8 mouse cellular contexts compared by ENCODE assay signal in the genomic region with DNA sequence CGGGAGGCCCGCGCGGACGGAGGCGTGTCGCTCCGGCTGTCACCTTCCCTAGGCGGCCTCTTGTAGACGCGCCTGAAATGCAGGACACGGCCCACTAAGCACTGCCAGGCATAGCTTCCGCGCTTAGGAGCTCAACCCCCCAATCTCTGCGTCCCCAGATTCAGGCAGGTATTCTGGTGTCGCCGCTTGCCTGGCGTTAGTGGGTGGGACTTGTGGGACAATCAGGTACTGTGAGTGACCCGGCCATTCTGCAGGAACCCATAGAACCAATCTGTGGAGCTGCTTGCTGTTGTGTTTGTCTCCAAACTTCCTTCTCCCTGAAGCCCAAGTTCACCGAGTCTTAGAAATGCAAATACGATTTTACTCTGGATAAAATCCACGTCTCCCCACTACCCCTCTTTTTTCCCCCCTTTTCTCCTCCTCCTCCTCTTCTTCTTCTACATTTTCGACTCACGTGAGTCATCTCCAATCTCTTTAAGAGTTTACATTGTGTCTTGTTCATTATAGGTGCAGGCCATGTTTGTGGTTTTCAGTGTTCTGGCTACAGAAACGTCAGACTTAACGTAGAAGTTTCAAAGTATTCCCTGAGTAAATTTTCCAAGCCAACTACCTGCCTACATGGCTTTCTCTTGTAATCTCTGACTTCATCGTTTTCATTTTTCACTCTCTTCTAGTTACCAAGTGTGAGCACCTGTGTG. TPM values are rescaled to one million over a fixed set of nuclear protein-coding genes. Genes with fewer than 3 reads are reported as not detected.
DNase-seq lines count a peak whose midpoint lies in the region; ATAC-seq lines count a peak whose summit lies in the region.

Gene Aimp1, minus strand, starts transcription at position 140 of the 698 bp plus-strand sequence.

- H3K4me1 ChIP-seq in intestine, embryonic 15.5 days (replicated peaks), result peaks cover 4% of the 10 kb centered on the region
- H3K4me1 ChIP-seq in midbrain, embryonic 10.5 days, result peaks cover 19% of the 10 kb centered on the region

- intact Hi-C loops in gastrocnemius, postnatal 14 days (cut with DNase I; ENCODE audit: low total_unique reads), result no loop called here

- 1% methylated on average over 27 of the region's 27 CpGs for WGBS in intestine, embryonic 15.5 days
- WGBS in midbrain, embryonic 10.5 days, result 3% methylated on average over 27 of the region's 27 CpGs

- no peaks in the 10 kb centered on the region for H3K27me3 ChIP-seq in intestine, embryonic 15.5 days (replicated peaks)
- H3K27me3 ChIP-seq in midbrain, embryonic 10.5 days (ENCODE audit: low read depth, poor library complexity, severe bottlenecking), result no peaks in the 10 kb centered on the region

- H3K4me3 ChIP-seq in intestine, embryonic 15.5 days (replicated peaks), result peak within 1 kb of the TSS; percentile 79
- H3K4me3 ChIP-seq in midbrain, embryonic 10.5 days, result peak within 1 kb of the TSS; percentile 76

- DNase-seq in left cerebral cortex, adult 18-20 months (ENCODE audit: low spot score in 2 of 2), result no peak
- no peak for DNase-seq in left cerebral cortex, adult 11 months (ENCODE audit: low spot score)
- DNase-seq in adrenal gland, postnatal 36 days, result no peak
- no peak for DNase-seq in gastrocnemius, postnatal 14 days
- DNase-seq in midbrain, embryonic 10.5 days (ENCODE audit: low spot score), result no peak
- no peak for DNase-seq in natural killer cell, adult 2 months (ENCODE audit: low spot score in 2 of 2)
- no peak for DNase-seq in kidney, postnatal 14 days

- no peaks in the 10 kb centered on the region for H3K9me3 ChIP-seq in intestine, embryonic 15.5 days
- no peaks in the 10 kb centered on the region for H3K9me3 ChIP-seq in midbrain, embryonic 10.5 days (replicated peaks)

- H3K36me3 ChIP-seq in intestine, embryonic 15.5 days, result no peaks in the 10 kb centered on the region
- peaks cover 6% of the 10 kb centered on the region for H3K36me3 ChIP-seq in midbrain, embryonic 10.5 days

- peak within 1 kb of the TSS; percentile 53 for H3K4me2 ChIP-seq in intestine, embryonic 15.5 days (replicated peaks)

- H3K27ac ChIP-seq in intestine, embryonic 15.5 days, result peak within 1 kb of the TSS; percentile 92
- peak within 1 kb of the TSS; percentile 99 for H3K27ac ChIP-seq in midbrain, embryonic 10.5 days (replicated peaks)

- no peak for ATAC-seq in intestine, embryonic 15.5 days

- peak within 1 kb of the TSS; percentile 80 for H3K9ac ChIP-seq in intestine, embryonic 15.5 days

RNA-seq across cellular contexts. Expression of gene Aimp1, which starts in this region (rescaled TPM):
- total RNA-seq in left cerebral cortex, adult 18-20 months (2021), result 10 to 100 TPM; 51.2 to 54.8 TPM
- 10 to 100 TPM; 52.4 to 55.6 TPM for total RNA-seq in adrenal gland, postnatal 36 days (2021)
- total RNA-seq in gastrocnemius, postnatal 14 days (2021), result 10 to 100 TPM; 62.8 to 66.4 TPM
- polyA plus RNA-seq in intestine, embryonic 15.5 days (2015; fragmentation: Nextera tagmentation; extraction: Ambion mirVana), result 70.4 and 72.4 TPM in 2 replicates
- 77.6 and 79.4 TPM in 2 replicates for polyA plus RNA-seq in midbrain, embryonic 10.5 days (2016; fragmentation: Nextera tagmentation; extraction: Ambion mirVana)
